Mouse (Mus musculus): Measurements from ENCODE around the gene Epgn. TPM values are rescaled to one million over a fixed set of nuclear protein-coding genes. Genes with fewer than 3 reads are reported as not detected.

The Epgn gene
- not detected for polyA plus RNA-seq (2014; fragmentation: Illumina TruSeq; extraction: RNeasy Lipid Tissue Mini Kit (QIAGEN cat#74804); ENCODE audit: insufficient read depth, low read depth, low replicate concordance)

GRCm38 (mm10) chr5:91027164-91027563 lies at the start of gene Epgn:
Gene Epgn (plus strand): TSS chr5:91027464.

GRCm38 (mm10) chr5:91074450-91074950 lies 47.2 kb downstream of the Epgn start, which contains the start of gene Ereg:
Gene Ereg (plus strand): TSS chr5:91074622.

Other genes starting within 250 kb of the Epgn start
- gene Cxcl3, start 241.4 kb upstream of the Epgn start, polyA plus RNA-seq (2014; fragmentation: Illumina TruSeq; extraction: RNeasy Lipid Tissue Mini Kit (QIAGEN cat#74804); ENCODE audit: insufficient read depth, low read depth, low replicate concordance), result 0.73 TPM
- 1,243 TPM for gene Cxcl15, start 232.9 kb upstream of the Epgn start, polyA plus RNA-seq (2014; fragmentation: Illumina TruSeq; extraction: RNeasy Lipid Tissue Mini Kit (QIAGEN cat#74804); ENCODE audit: insufficient read depth, low read depth, low replicate concordance)
- 1.4 TPM for gene Cxcl1, start 136.2 kb upstream of the Epgn start, polyA plus RNA-seq (2014; fragmentation: Illumina TruSeq; extraction: RNeasy Lipid Tissue Mini Kit (QIAGEN cat#74804); ENCODE audit: insufficient read depth, low read depth, low replicate concordance)
- gene Cxcl2, start 123.6 kb upstream of the Epgn start, polyA plus RNA-seq (2014; fragmentation: Illumina TruSeq; extraction: RNeasy Lipid Tissue Mini Kit (QIAGEN cat#74804); ENCODE audit: insufficient read depth, low read depth, low replicate concordance), result 0.90 TPM
- 11.4 TPM for gene Mthfd2l, start 96.3 kb upstream of the Epgn start, polyA plus RNA-seq (2014; fragmentation: Illumina TruSeq; extraction: RNeasy Lipid Tissue Mini Kit (QIAGEN cat#74804); ENCODE audit: insufficient read depth, low read depth, low replicate concordance)
- 0.07 TPM for gene Ereg, start 47.2 kb downstream of the Epgn start, polyA plus RNA-seq (2014; fragmentation: Illumina TruSeq; extraction: RNeasy Lipid Tissue Mini Kit (QIAGEN cat#74804); ENCODE audit: insufficient read depth, low read depth, low replicate concordance)
- 4.7 TPM for gene Areg, start 112.1 kb downstream of the Epgn start, polyA plus RNA-seq (2014; fragmentation: Illumina TruSeq; extraction: RNeasy Lipid Tissue Mini Kit (QIAGEN cat#74804); ENCODE audit: insufficient read depth, low read depth, low replicate concordance)

Data from lung, adult 10 weeks (tissue).